Mouse (Mus musculus): ENCODE data around the gene Enox2. TPM values are rescaled to one million over a fixed set of nuclear protein-coding genes. Genes with fewer than 3 reads are reported as not detected.

The Enox2 gene
- polyA plus RNA-seq, 1 experiment from 2014 or later = 9.9 TPM

GRCm38 (mm10) chrX:49075055-49075454, 213.0 kb downstream of the Enox2 start:
- 87% methylated on average over 6 of the region's 6 CpGs for WGBS

GRCm38 (mm10) chrX:49073563-49073962, 214.5 kb downstream of the Enox2 start:
- Histone ChIP-seq H3K9ac (ENCODE audit: low read length) (no peak overlapping the region), H3K4me1 (ENCODE audit: control insufficient read depth, insufficient read depth, low read length) (no peaks in the 10 kb centered on the region), H3K27ac (ENCODE audit: low read depth, low read length) (no peak overlapping the region), H3K9me3 (ENCODE audit: control insufficient read depth, low read length) (no peaks in the 10 kb centered on the region), H3K27me3 (ENCODE audit: control insufficient read depth, insufficient read depth, low read length) (no peaks in the 10 kb centered on the region), H3K4me3 (ENCODE audit: low read depth, low read length) (no peak overlapping the region), H3K4me2 (no peak overlapping the region), H3K36me3 (ENCODE audit: control insufficient read depth, insufficient read depth, low read length) (no peaks in the 10 kb centered on the region)
- 75% methylated on average over 3 of the region's 3 CpGs for whole genome bisulfite sequencing
- no peak for DNase-seq (ENCODE audit: low spot score, missing footprints)
- no peak for ATAC-seq (ENCODE audit: low FRiP score)

More at GRCm38 (mm10) chrX:49075055-49075454, 213.0 kb downstream of the Enox2 start:
- Histone ChIP-seq H3K4me1 (ENCODE audit: control insufficient read depth, insufficient read depth, low read length) (no peaks in the 10 kb centered on the region), H3K9me3 (ENCODE audit: control insufficient read depth, low read length) (no peaks in the 10 kb centered on the region), H3K36me3 (ENCODE audit: control insufficient read depth, insufficient read depth, low read length) (no peaks in the 10 kb centered on the region), H3K9ac (ENCODE audit: low read length) (no peak overlapping the region), H3K27me3 (ENCODE audit: control insufficient read depth, insufficient read depth, low read length) (no peaks in the 10 kb centered on the region), H3K4me2 (no peak overlapping the region), H3K4me3 (ENCODE audit: low read depth, low read length) (no peak overlapping the region), H3K27ac (ENCODE audit: low read depth, low read length) (no peak overlapping the region)
- DNase-seq (ENCODE audit: low spot score, missing footprints) (no peak), ATAC-seq (ENCODE audit: low FRiP score) (no peak)

GRCm38 (mm10) chrX:49045118-49045517, 242.9 kb downstream of the Enox2 start:
- Histone ChIP-seq H3K4me3 (ENCODE audit: low read depth, low read length) (no peak overlapping the region), H3K4me2 (no peak overlapping the region), H3K9me3 (ENCODE audit: control insufficient read depth, low read length) (no peaks in the 10 kb centered on the region), H3K9ac (ENCODE audit: low read length) (no peak overlapping the region), H3K27ac (ENCODE audit: low read depth, low read length) (no peak overlapping the region), H3K36me3 (ENCODE audit: control insufficient read depth, insufficient read depth, low read length) (no peaks in the 10 kb centered on the region), H3K27me3 (ENCODE audit: control insufficient read depth, insufficient read depth, low read length) (no peaks in the 10 kb centered on the region), H3K4me1 (ENCODE audit: control insufficient read depth, insufficient read depth, low read length) (no peaks in the 10 kb centered on the region)
- ATAC-seq (ENCODE audit: low FRiP score) (no peak), DNase-seq (ENCODE audit: low spot score, missing footprints) (no peak)

GRCm38 (mm10) chrX:49009746-49010145, 278.3 kb downstream of the Enox2 start:
- 68% methylated on average over 5 of the region's 5 CpGs for WGBS
- no peaks in the 10 kb centered on the region for H3K36me3 ChIP-seq (ENCODE audit: control insufficient read depth, insufficient read depth, low read length)
- H3K27ac ChIP-seq (ENCODE audit: low read depth, low read length) = no peak overlapping the region

GRCm38 (mm10) chrX:49005655-49006054, 282.4 kb downstream of the Enox2 start:
- ATAC-seq (ENCODE audit: low FRiP score) (no peak), DNase-seq (ENCODE audit: low spot score, missing footprints) (no peak)
- no peak overlapping the region for H3K27ac ChIP-seq (ENCODE audit: low read depth, low read length)
- no peak overlapping the region for H3K4me2 ChIP-seq
- H3K9ac ChIP-seq (ENCODE audit: low read length) = no peak overlapping the region
- H3K4me3 ChIP-seq (ENCODE audit: low read depth, low read length) = no peak overlapping the region
- 86% methylated on average over 1 of the region's 1 CpGs for WGBS
- no peaks in the 10 kb centered on the region for H3K4me1 ChIP-seq (ENCODE audit: control insufficient read depth, insufficient read depth, low read length)
- H3K36me3 ChIP-seq (ENCODE audit: control insufficient read depth, insufficient read depth, low read length) = no peaks in the 10 kb centered on the region
- no peaks in the 10 kb centered on the region for H3K27me3 ChIP-seq (ENCODE audit: control insufficient read depth, insufficient read depth, low read length)
- no peaks in the 10 kb centered on the region for H3K9me3 ChIP-seq (ENCODE audit: control insufficient read depth, low read length)

More at GRCm38 (mm10) chrX:49009746-49010145, 278.3 kb downstream of the Enox2 start:
- ATAC-seq (ENCODE audit: low FRiP score) = no peak
- Histone ChIP-seq H3K9me3 (ENCODE audit: control insufficient read depth, low read length) (no peaks in the 10 kb centered on the region), H3K4me3 (ENCODE audit: low read depth, low read length) (no peak overlapping the region), H3K27me3 (ENCODE audit: control insufficient read depth, insufficient read depth, low read length) (no peaks in the 10 kb centered on the region), H3K4me1 (ENCODE audit: control insufficient read depth, insufficient read depth, low read length) (no peaks in the 10 kb centered on the region), H3K4me2 (no peak overlapping the region), H3K9ac (ENCODE audit: low read length) (no peak overlapping the region)
- no peak for DNase-seq (ENCODE audit: low spot score, missing footprints)

GRCm38 (mm10) chrX:49002892-49003291, 285.2 kb downstream of the Enox2 start:
- no peak overlapping the region for H3K27ac ChIP-seq (ENCODE audit: low read depth, low read length)
- H3K9me3 ChIP-seq (ENCODE audit: control insufficient read depth, low read length) = no peaks in the 10 kb centered on the region
- no peaks in the 10 kb centered on the region for H3K27me3 ChIP-seq (ENCODE audit: control insufficient read depth, insufficient read depth, low read length)
- DNase-seq (ENCODE audit: low spot score, missing footprints) = no peak
- no peak overlapping the region for H3K4me2 ChIP-seq
- no peaks in the 10 kb centered on the region for H3K4me1 ChIP-seq (ENCODE audit: control insufficient read depth, insufficient read depth, low read length)
- ATAC-seq (ENCODE audit: low FRiP score) = no peak
- no peaks in the 10 kb centered on the region for H3K36me3 ChIP-seq (ENCODE audit: control insufficient read depth, insufficient read depth, low read length)
- H3K4me3 ChIP-seq (ENCODE audit: low read depth, low read length) = no peak overlapping the region
- 100% methylated on average over 1 of the region's 1 CpGs for WGBS
- H3K9ac ChIP-seq (ENCODE audit: low read length) = no peak overlapping the region

- Histone ChIP-seq H3K4me3 (ENCODE audit: low read depth, low read length) (no peak overlapping the region), H3K4me2 (no peak overlapping the region), H3K27me3 (ENCODE audit: control insufficient read depth, insufficient read depth, low read length) (no peaks in the 10 kb centered on the region), H3K36me3 (ENCODE audit: control insufficient read depth, insufficient read depth, low read length) (no peaks in the 10 kb centered on the region), H3K4me1 (ENCODE audit: control insufficient read depth, insufficient read depth, low read length) (no peaks in the 10 kb centered on the region), H3K9me3 (ENCODE audit: control insufficient read depth, low read length) (no peaks in the 10 kb centered on the region), H3K9ac (ENCODE audit: low read length) (no peak overlapping the region), H3K27ac (ENCODE audit: low read depth, low read length) (no peak overlapping the region)
- DNase-seq (ENCODE audit: low spot score, missing footprints) = no peak
- WGBS = 71% methylated on average over 5 of the region's 5 CpGs
- no peak for ATAC-seq (ENCODE audit: low FRiP score)
These were observed 302.4 kb downstream of the Enox2 start for GRCm38 (mm10) chrX:48985653-48986052.

- H3K27me3 ChIP-seq (ENCODE audit: control insufficient read depth, insufficient read depth, low read length) = no peaks in the 10 kb centered on the region
- no peaks in the 10 kb centered on the region for H3K9me3 ChIP-seq (ENCODE audit: control insufficient read depth, low read length)
- H3K9ac ChIP-seq (ENCODE audit: low read length) = no peak overlapping the region
- no peaks in the 10 kb centered on the region for H3K4me1 ChIP-seq (ENCODE audit: control insufficient read depth, insufficient read depth, low read length)
- H3K36me3 ChIP-seq (ENCODE audit: control insufficient read depth, insufficient read depth, low read length) = no peaks in the 10 kb centered on the region
- WGBS = 68% methylated on average over 2 of the region's 2 CpGs
- no peak for DNase-seq (ENCODE audit: low spot score, missing footprints)
- H3K4me2 ChIP-seq = no peak overlapping the region
- ATAC-seq (ENCODE audit: low FRiP score) = no peak
- no peak overlapping the region for H3K4me3 ChIP-seq (ENCODE audit: low read depth, low read length)
- no peak overlapping the region for H3K27ac ChIP-seq (ENCODE audit: low read depth, low read length)
These were observed 303.6 kb downstream of the Enox2 start for GRCm38 (mm10) chrX:48984451-48984850.
